Mouse (Mus musculus) lung, adult 2 months (tissue): Measurements from ENCODE around the gene Oprm1.

Experiments
- CTCF ChIP-seq: fragments of 200-500 bp; IDR thresholded peaks from 2 replicates; pipeline ENCODE4 v1.5.1; 2011; ENCODE audit warnings: mild to moderate bottlenecking, low read length, control low read depth; ENCODE audit not compliant: insufficient read depth
- POLR2A ChIP-seq: fragments of 200-500 bp; IDR thresholded peaks from 2 replicates; pipeline ENCODE4 v1.6.1; 2011; ENCODE audit warnings: low read depth, mild to moderate bottlenecking, control low read depth, low read length, borderline replicate concordance; ENCODE audit errors: extremely low read depth

DNA sequence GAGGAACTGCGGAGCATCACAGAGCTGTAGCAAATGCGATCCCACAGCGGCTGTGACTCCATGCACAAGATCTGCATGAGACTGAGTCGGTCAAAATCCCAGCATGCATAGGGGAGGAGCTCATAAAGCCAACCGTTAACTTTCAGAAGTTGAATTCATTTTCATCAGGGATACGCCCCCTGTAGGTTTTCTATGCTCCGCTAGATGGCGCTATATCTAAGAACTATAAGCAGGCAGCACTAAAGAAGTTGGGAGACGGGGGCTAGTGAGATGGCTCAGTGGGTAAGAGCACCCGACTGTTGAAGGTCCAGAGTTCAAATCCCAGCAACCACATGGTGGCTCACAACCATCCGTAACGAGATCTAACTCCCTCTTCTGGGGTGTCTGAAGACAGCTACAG, 310.3 kb downstream of the Oprm1 start:
- TF ChIP-seq CTCF (no peak), POLR2A (no peak)
